ENCODE assay signal across 25 mouse cellular contexts in the genomic region with DNA sequence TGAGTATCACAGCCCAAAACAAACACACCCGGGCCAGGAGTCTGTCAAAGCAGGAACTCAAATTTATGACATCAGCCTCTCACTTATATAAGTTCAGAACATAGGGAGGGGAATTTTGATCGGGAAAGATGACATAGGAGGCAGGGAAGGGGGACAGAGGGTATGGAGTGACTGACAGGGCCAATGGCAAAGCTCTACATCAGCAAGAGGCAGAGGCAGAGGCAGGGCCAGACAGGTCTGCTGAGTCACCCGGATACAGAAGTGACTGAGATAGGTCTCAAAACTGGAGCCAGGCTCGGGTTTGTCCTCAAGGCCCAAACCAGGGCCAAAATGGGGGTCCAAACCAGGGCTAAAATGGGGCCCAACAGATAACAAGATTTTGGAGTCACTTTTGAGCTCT.
"Had no signal": no experiment of that assay in that cellular context is flagged by ENCODE, and none has a peak within 500 bp of the region (broad histone marks: within the 10 kb centered on the region; RNA-seq: fewer than 3 reads in every experiment).

No protein-coding gene starts in this region.

- H3K4me3 ChIP-seq: heart, adult 2 months; heart, embryonic 13.5 days; heart, embryonic 15.5 days; intestine, embryonic 15.5 days; limb, embryonic 13.5 days; limb, embryonic 15.5 days; liver, embryonic 13.5 days had no signal

- H3K4me2 ChIP-seq: heart, embryonic 11.5 days; heart, embryonic 13.5 days; heart, embryonic 15.5 days; hindbrain, embryonic 14.5 days; intestine, embryonic 15.5 days; limb, embryonic 13.5 days; limb, embryonic 15.5 days; liver, embryonic 13.5 days had no signal

- DNase-seq: gastrocnemius, postnatal 14 days; gastrocnemius, postnatal 36 days; heart, adult 11 months; heart, adult 2 months; heart, postnatal 14 days; heart, postnatal 36 days; kidney, adult 18-20 months; kidney, adult 8-10 months; kidney, postnatal 10 days; kidney, postnatal 25 days; kidney, postnatal 4 days; layer of hippocampus, adult 9-11 months; layer of hippocampus, postnatal 36 days; left cerebral cortex, postnatal 4 days; liver, embryonic 13.5 days had no signal

- H3K27ac ChIP-seq: heart, adult 2 months; heart, embryonic 13.5 days; heart, embryonic 15.5 days; hindbrain, embryonic 14.5 days; intestine, embryonic 15.5 days; limb, embryonic 13.5 days; limb, embryonic 15.5 days; liver, embryonic 13.5 days had no signal

- H3K9ac ChIP-seq: heart, embryonic 13.5 days; heart, embryonic 15.5 days; hindbrain, embryonic 14.5 days; intestine, embryonic 15.5 days; limb, embryonic 13.5 days; limb, embryonic 15.5 days; liver, embryonic 13.5 days had no signal

- ATAC-seq: hindbrain, embryonic 16.5 days; inflammation-experienced regulatory T-cells, adult 6 months; intestine, embryonic 15.5 days; intestine, postnatal 0 days had no signal

- H3K27me3 ChIP-seq: heart, embryonic 13.5 days; heart, embryonic 15.5 days; intestine, embryonic 15.5 days; limb, embryonic 13.5 days; limb, embryonic 15.5 days; liver, embryonic 13.5 days had no signal

- H3K4me1 ChIP-seq: heart, embryonic 13.5 days; heart, embryonic 15.5 days; intestine, embryonic 15.5 days; limb, embryonic 13.5 days; limb, embryonic 15.5 days; liver, embryonic 13.5 days had no signal

- H3K9me3 ChIP-seq: heart, embryonic 13.5 days; heart, embryonic 15.5 days; intestine, embryonic 15.5 days; limb, embryonic 13.5 days; limb, embryonic 15.5 days; liver, embryonic 13.5 days had no signal

- H3K36me3 ChIP-seq: heart, embryonic 13.5 days; heart, embryonic 15.5 days; intestine, embryonic 15.5 days; limb, embryonic 13.5 days; limb, embryonic 15.5 days; liver, embryonic 13.5 days had no signal
